Mouse (Mus musculus): ENCODE data around the gene Nrg4. TPM values are rescaled to one million over a fixed set of nuclear protein-coding genes. Genes with fewer than 3 reads are reported as not detected.

The Nrg4 gene
- polyA plus RNA-seq, 1 experiment: 0.19 TPM

- peaks cover 4% of the 10 kb centered on the region for H3K36me3 ChIP-seq (ENCODE audit: control insufficient read depth, insufficient read depth)
- no peak overlapping the region for H3ac ChIP-seq (ENCODE audit: control insufficient read depth, insufficient read length)
- TF ChIP-seq POLR2AphosphoS2 (IDR thresholded peaks at IDR 0.05; ENCODE audit: insufficient read length, low read depth) (no peak), CEBPB (IDR thresholded peaks at IDR 0.05; ENCODE audit: insufficient read depth, poor library complexity, severe bottlenecking) (no peak), POLR2A (IDR thresholded peaks at IDR 0.05; ENCODE audit: insufficient read length, low read depth) (no peak), MYOG (IDR thresholded peaks at IDR 0.05; ENCODE audit: control insufficient read depth in 1 of 3, insufficient read depth in 1 of 3, insufficient read length in 2 of 3, low read depth in 2 of 3) (no peak), TCF12 (IDR thresholded peaks at IDR 0.05; ENCODE audit: insufficient read depth, poor library complexity, severe bottlenecking) (no peak), REST (IDR thresholded peaks at IDR 0.05; ENCODE audit: insufficient read depth, insufficient read length) (no peak), E2F4 (IDR thresholded peaks at IDR 0.05; ENCODE audit: insufficient read depth) (no peak), USF1 (IDR thresholded peaks at IDR 0.05; ENCODE audit: low read depth) (no peak)
- peaks cover 3% of the 10 kb centered on the region for H3K27me3 ChIP-seq (ENCODE audit: control insufficient read depth, insufficient read depth, insufficient read length)
- no peaks in the 10 kb centered on the region for H3K79me2 ChIP-seq (ENCODE audit: control insufficient read depth, insufficient read depth)
- H3K4me3 ChIP-seq: no peak overlapping the region
- H3K4me2 ChIP-seq (ENCODE audit: low read depth): no peak overlapping the region
Observed at GRCm38 (mm10) chr9:55229010-55229409, 97.6 kb downstream of the Nrg4 start.

- H3K4me3 ChIP-seq: no peak overlapping the region
- peaks cover 4% of the 10 kb centered on the region for H3K36me3 ChIP-seq (ENCODE audit: control insufficient read depth, insufficient read depth)
- no peak overlapping the region for H3K4me2 ChIP-seq (ENCODE audit: low read depth)
- TF ChIP-seq POLR2AphosphoS2 (IDR thresholded peaks at IDR 0.05; ENCODE audit: insufficient read length, low read depth): no peak
- no peak for TF ChIP-seq CEBPB (IDR thresholded peaks at IDR 0.05; ENCODE audit: insufficient read depth, poor library complexity, severe bottlenecking)
- no peak overlapping the region for H3ac ChIP-seq (ENCODE audit: control insufficient read depth, insufficient read length)
- H3K27me3 ChIP-seq (ENCODE audit: control insufficient read depth, insufficient read depth, insufficient read length): no peaks in the 10 kb centered on the region
- no peaks in the 10 kb centered on the region for H3K79me2 ChIP-seq (ENCODE audit: control insufficient read depth, insufficient read depth)
Observed at GRCm38 (mm10) chr9:55228149-55228548, 98.5 kb downstream of the Nrg4 start.

- Histone ChIP-seq H3K36me3 (ENCODE audit: control insufficient read depth, insufficient read depth) (peaks cover 9% of the 10 kb centered on the region), H3K79me2 (ENCODE audit: control insufficient read depth, insufficient read depth) (no peaks in the 10 kb centered on the region)
- no peak for TF ChIP-seq MAX (IDR thresholded peaks at IDR 0.05; ENCODE audit: low read depth)
- no peak for TF ChIP-seq POLR2A (IDR thresholded peaks at IDR 0.05; ENCODE audit: insufficient read length, low read depth)
- no peak for TF ChIP-seq USF1 (IDR thresholded peaks at IDR 0.05; ENCODE audit: low read depth)
- TF ChIP-seq MYOD1 (IDR thresholded peaks at IDR 0.05; ENCODE audit: control insufficient read depth in 1 of 3, insufficient read length in 2 of 3, low read depth in 2 of 3): no peak
- no peak for TF ChIP-seq MYOG (IDR thresholded peaks at IDR 0.05; ENCODE audit: control insufficient read depth in 1 of 3, insufficient read depth in 1 of 3, insufficient read length in 2 of 3, low read depth in 2 of 3)
Observed at GRCm38 (mm10) chr9:55226251-55226650, 100.4 kb downstream of the Nrg4 start.

GRCm38 (mm10) chr9:55225165-55225737 is 101.4 kb downstream of the Nrg4 start:
- Histone ChIP-seq H3K36me3 (ENCODE audit: control insufficient read depth, insufficient read depth) (peaks cover 18% of the 10 kb centered on the region), H3K4me3 (no peak overlapping the region), H3K27me3 (ENCODE audit: control insufficient read depth, insufficient read depth, insufficient read length) (no peaks in the 10 kb centered on the region), H3ac (ENCODE audit: control insufficient read depth, insufficient read length) (no peak overlapping the region), H3K4me2 (ENCODE audit: low read depth) (no peak overlapping the region), H3K79me2 (ENCODE audit: control insufficient read depth, insufficient read depth) (no peaks in the 10 kb centered on the region)
- TF ChIP-seq CEBPB (IDR thresholded peaks at IDR 0.05; ENCODE audit: insufficient read depth, poor library complexity, severe bottlenecking) (no peak), E2F4 (IDR thresholded peaks at IDR 0.05; ENCODE audit: insufficient read depth) (no peak), SRF (IDR thresholded peaks at IDR 0.05; ENCODE audit: control insufficient read depth, insufficient read length, low read depth) (no peak)

More at GRCm38 (mm10) chr9:55226251-55226650, 100.4 kb downstream of the Nrg4 start:
- H3K4me2 ChIP-seq (ENCODE audit: low read depth): no peak overlapping the region
- no peak overlapping the region for H3K4me3 ChIP-seq
- H3ac ChIP-seq (ENCODE audit: control insufficient read depth, insufficient read length): no peak overlapping the region
- H3K27me3 ChIP-seq (ENCODE audit: control insufficient read depth, insufficient read depth, insufficient read length): no peaks in the 10 kb centered on the region

- H3K79me2 ChIP-seq (ENCODE audit: control insufficient read depth, insufficient read depth): no peaks in the 10 kb centered on the region
- peaks cover 49% of the 10 kb centered on the region for H3K36me3 ChIP-seq (ENCODE audit: control insufficient read depth, insufficient read depth)
- no peak overlapping the region for H3K4me2 ChIP-seq (ENCODE audit: low read depth)
- no peak overlapping the region for H3K4me3 ChIP-seq
- no peaks in the 10 kb centered on the region for H3K27me3 ChIP-seq (ENCODE audit: control insufficient read depth, insufficient read depth, insufficient read length)
- TF ChIP-seq MYOG (IDR thresholded peaks at IDR 0.05; ENCODE audit: control insufficient read depth in 1 of 3, insufficient read depth in 1 of 3, insufficient read length in 2 of 3, low read depth in 2 of 3) (no peak), TCF12 (IDR thresholded peaks at IDR 0.05; ENCODE audit: insufficient read depth, poor library complexity, severe bottlenecking) (no peak), MYOD1 (IDR thresholded peaks at IDR 0.05; ENCODE audit: control insufficient read depth in 1 of 3, insufficient read length in 2 of 3, low read depth in 2 of 3) (no peak), TCF3 (IDR thresholded peaks at IDR 0.05; ENCODE audit: insufficient read length, low read depth) (no peak), MAX (IDR thresholded peaks at IDR 0.05; ENCODE audit: low read depth) (no peak), SRF (IDR thresholded peaks at IDR 0.05; ENCODE audit: control insufficient read depth, insufficient read length, low read depth) (no peak), USF1 (IDR thresholded peaks at IDR 0.05; ENCODE audit: low read depth) (no peak), POLR2A (IDR thresholded peaks at IDR 0.05; ENCODE audit: insufficient read length, low read depth) (no peak)
- no peak overlapping the region for H3ac ChIP-seq (ENCODE audit: control insufficient read depth, insufficient read length)
Observed at GRCm38 (mm10) chr9:55217381-55217780, 109.3 kb downstream of the Nrg4 start.

GRCm38 (mm10) chr9:55216078-55216477 is 110.6 kb downstream of the Nrg4 start:
- no peak for TF ChIP-seq TCF3 (IDR thresholded peaks at IDR 0.05; ENCODE audit: insufficient read length, low read depth)
- no peak for TF ChIP-seq MYOD1 (IDR thresholded peaks at IDR 0.05; ENCODE audit: control insufficient read depth in 1 of 3, insufficient read length in 2 of 3, low read depth in 2 of 3)
- no peak for TF ChIP-seq POLR2AphosphoS2 (IDR thresholded peaks at IDR 0.05; ENCODE audit: insufficient read length, low read depth)
- TF ChIP-seq TCF12 (IDR thresholded peaks at IDR 0.05; ENCODE audit: insufficient read depth, poor library complexity, severe bottlenecking): no peak
- TF ChIP-seq SRF (IDR thresholded peaks at IDR 0.05; ENCODE audit: control insufficient read depth, insufficient read length, low read depth): no peak
- TF ChIP-seq E2F4 (IDR thresholded peaks at IDR 0.05; ENCODE audit: insufficient read depth): no peak
- no peak for TF ChIP-seq MAX (IDR thresholded peaks at IDR 0.05; ENCODE audit: low read depth)
- no peak for TF ChIP-seq CEBPB (IDR thresholded peaks at IDR 0.05; ENCODE audit: insufficient read depth, poor library complexity, severe bottlenecking)
- TF ChIP-seq REST (IDR thresholded peaks at IDR 0.05; ENCODE audit: insufficient read depth, insufficient read length): no peak
- TF ChIP-seq POLR2A (IDR thresholded peaks at IDR 0.05; ENCODE audit: insufficient read length, low read depth): no peak
- H3K27me3 ChIP-seq (ENCODE audit: control insufficient read depth, insufficient read depth, insufficient read length): no peaks in the 10 kb centered on the region
- H3ac ChIP-seq (ENCODE audit: control insufficient read depth, insufficient read length): no peak overlapping the region
- H3K36me3 ChIP-seq (ENCODE audit: control insufficient read depth, insufficient read depth): peaks cover 43% of the 10 kb centered on the region
- no peak overlapping the region for H3K4me2 ChIP-seq (ENCODE audit: low read depth)
- no peak overlapping the region for H3K4me3 ChIP-seq
- peaks cover 4% of the 10 kb centered on the region for H3K79me2 ChIP-seq (ENCODE audit: control insufficient read depth, insufficient read depth)
